Mouse (Mus musculus) B cell, adult 2 months (primary cell): ENCODE data around the gene Kcnip1.

Source experiments
- DNase-seq, 2 experiments: peaks; one replicate each; pipeline ENCODE4 v3.0.0; 2022

The Kcnip1 gene

DNA sequence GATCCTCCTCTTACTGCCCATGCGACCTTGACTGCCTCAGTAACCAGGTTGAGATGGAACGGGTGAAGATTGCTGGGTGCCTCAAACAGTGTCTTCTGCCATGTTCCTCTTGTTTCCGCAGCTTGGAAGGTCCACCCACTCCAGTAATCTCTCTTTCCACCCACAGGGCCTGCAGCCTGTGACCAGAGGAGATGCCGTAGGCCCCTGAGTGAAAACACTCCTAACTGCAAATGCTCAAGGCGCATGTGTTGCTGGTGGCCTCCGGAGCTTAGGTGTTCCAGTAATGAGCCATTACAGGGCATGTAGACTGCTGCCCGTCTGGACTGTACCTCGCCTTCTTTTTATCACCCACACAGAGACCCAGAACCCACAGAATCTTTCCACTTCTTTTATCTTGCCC, 55.3 kb downstream of the Kcnip1 start:
- DNase-seq: no peak

DNA sequence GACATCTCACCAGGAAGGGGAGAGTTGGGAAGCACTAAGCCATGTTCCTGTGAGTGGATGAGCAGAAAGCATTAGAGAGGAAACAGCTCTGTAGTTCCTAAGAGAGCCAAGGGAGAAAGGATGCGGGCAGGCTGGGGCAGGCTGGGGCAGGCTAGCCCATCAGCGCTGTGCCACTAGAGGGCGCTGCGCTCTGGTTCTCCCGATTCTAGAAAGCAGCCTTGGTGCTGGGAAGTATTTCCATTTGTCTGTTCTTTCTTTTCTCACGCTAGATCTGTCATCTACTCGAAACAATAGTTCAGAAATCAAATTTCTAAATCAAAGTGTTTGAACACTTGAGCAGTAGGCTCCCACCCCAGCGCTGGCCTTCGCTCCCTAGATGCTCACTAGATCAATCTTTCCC, 58.7 kb downstream of the Kcnip1 start:
- DNase-seq: peak; percentile 39 to 44

DNA sequence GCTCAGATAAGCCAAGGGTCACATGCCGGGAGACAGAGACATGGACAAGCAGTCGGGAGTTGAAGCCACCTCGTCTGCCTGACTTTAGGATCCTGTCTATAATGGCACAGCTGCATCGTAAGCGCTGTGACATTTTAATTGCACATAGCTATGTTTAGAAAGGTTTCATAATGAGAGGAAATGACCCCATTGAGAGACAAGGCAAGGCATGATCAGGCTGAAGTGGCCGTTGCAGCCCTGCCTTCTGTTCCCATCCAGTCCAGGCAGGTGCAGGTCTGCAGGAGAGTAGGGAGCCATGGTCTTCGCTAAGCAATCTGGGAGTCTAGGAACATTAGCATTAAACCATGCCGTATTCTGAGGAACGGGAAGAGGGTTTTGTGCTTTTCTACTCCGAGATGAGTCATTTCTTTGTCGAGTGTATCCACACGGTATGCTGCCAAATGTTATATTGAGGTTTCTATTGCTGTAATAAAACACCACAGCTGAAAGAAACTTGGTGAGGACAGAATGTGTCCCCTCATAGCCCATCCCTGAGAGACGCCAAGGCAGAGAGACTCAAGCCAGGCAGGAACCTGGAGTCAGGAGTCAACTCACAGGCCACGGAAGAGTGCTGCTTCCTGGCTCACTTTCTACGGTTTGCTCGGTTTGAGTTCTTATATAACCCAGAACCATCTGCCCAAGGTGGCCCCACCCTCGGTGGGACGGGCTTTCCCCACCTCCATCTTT, 60.4 kb downstream of the Kcnip1 start:
- DNase-seq: peak; percentile 24 to 30

DNA sequence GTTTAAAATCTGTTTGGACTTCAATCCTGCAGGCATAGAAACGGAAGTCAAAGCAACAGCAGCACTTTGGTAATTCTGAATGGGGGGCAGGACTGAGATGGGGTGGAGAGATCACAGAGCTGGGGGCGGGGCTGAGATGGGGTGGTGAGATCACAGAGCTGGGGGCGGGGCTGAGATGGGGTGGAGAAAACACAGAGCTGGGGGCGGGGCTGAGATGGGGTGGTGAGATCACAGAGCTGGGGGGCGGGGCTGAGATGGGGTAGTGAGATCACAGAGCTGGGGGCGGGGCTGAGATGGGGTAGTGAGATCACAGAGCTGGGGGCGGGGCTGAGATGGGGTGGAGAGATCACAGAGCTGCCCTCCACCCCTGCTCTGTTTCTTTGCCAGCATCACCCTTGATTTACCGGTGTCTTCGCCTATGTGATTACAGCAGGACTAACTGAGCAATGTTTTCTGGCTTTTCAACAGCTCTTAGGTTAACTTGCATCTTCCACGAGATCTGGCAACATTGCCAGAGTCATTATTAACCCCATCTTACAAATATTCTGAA, 61.0 kb downstream of the Kcnip1 start:
- DNase-seq: peak; percentile 78 to 81

DNA sequence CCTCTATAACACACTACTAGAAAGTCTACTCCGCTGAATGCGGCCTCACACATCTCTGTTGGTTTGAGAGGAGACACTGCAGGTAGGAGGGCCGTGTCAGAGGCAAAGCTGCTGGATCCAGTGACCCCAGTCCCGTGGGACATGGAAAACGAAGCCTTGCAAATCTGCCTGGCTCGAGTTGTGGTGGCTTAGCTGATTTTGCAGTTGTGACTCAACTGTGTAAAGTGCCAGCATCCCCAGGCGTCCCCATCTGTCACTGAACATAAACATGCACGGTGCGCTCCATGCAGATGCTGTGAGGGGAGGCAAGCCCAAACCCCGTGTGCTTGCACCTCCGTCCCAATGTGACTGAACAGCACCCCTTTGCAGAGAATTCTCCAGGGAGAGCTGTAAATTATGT, 63.5 kb downstream of the Kcnip1 start:
- no peak for DNase-seq

DNA sequence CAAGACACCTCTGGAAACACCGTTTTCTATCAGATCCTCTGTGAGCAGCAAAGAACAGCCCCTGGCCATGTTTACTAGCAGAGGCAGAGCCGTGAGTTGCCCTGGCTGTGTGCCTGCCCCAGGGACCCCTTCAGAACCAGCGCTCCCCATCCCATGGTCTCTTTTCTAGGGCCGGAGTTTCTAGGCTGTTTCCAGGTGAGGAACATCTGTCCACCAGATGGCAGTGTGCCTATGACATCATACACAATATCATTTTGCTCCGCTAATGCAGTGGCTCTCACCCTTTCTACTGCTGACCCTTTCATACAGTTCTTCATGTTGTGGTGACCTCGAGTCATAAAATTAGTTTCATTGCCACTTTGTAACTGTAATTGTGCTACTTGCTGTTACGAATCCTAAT, 64.3 kb downstream of the Kcnip1 start:
- DNase-seq: peak; percentile 46 to 48

DNA sequence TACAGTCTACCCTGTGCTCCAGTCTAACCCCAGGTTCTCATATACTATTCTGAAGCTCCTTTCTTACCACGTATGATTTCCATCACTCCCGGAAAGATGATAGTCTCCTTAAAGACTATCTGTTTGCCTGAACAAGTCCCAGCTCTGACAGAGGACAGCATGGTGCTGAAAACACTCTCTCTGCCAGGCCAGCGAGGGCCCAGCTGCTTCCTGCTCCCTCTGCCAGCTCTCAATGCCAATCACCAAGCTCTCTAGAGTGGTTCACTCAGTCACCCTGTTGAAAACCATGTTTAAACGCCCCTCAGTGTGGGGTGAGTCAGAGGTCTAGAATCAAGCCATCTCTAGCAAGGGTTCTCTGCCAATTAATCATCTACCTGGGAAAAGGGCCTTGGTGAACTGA, 65.1 kb downstream of the Kcnip1 start:
- no peak for DNase-seq

DNA sequence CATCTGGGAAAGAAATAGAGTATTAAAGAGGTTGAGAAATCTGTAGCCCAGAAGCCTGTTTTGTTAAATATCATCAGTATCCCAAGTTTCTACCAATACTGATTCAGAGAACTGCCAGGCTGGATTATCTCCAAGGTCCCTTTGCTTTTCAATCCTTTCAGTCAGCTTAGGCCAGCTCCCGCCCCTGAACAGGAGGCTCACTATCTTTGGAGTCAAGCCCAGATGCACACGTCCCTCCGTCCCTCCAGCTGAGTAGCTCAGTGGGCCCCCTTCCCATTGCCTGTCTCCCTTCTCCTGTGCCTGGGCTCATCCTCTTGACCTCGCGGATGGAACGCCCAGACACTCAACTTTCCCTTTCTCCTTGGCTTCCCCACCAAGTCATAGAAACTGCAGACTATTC, 65.6 kb downstream of the Kcnip1 start:
- no peak for DNase-seq

DNA sequence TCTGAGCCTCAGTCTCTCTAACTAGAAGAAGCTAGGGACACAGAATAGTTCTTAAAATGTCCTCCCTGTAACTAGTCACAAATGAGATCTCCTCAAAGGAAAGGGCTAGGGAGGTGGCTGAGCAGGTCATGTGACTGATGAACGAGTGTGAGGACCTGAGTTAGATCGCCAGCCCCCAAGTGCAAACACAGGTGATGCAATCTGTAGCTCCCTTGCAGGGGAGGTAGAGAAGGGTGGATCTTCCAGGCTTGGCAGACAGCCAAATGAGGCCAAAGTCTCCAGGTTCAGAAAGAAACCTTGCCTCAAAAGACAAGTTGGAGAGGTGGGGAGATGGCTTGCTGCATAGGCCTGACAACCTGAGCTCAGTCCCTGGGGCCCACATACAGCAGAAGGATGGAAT, 66.4 kb downstream of the Kcnip1 start:
- DNase-seq: no peak

DNA sequence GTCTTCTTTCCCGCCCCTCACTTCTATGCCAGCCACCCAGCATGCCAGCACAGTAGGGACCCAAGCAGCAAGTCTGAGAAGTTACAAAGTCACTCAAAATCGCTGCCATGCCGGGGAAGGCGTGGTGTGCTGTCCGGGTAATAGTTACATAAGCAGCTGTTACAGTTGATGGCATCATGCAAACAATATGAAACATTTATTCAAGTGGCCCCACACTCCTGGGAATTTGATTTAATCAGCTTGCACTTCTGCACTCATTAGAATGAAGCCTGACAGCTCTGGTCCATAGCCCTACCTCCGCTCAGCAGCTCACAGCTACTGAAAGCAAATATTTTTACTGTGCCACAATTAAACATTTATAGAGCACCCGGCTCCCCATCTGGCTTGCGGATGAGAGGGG, 67.2 kb downstream of the Kcnip1 start:
- DNase-seq: no peak

DNA sequence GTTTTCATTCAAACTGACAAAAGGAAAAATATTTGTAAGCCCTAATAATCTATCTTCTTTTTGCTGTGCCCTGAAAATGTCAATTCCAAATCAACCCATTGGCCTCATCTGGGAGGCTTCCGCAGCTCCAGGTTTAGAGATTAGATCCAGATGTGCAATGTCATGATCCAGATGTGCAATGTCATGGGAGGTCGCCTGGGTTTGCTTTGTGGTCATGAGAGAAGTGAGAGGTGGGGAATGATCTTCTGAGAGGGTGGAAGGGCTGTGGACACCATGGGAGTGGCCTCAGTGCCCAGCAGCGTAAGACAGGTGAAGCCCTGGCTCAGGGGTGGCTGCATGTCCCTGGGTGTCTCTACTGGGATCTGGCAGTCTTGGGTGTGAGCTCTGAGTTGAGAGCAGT, 69.9 kb downstream of the Kcnip1 start:
- DNase-seq: no peak

DNA sequence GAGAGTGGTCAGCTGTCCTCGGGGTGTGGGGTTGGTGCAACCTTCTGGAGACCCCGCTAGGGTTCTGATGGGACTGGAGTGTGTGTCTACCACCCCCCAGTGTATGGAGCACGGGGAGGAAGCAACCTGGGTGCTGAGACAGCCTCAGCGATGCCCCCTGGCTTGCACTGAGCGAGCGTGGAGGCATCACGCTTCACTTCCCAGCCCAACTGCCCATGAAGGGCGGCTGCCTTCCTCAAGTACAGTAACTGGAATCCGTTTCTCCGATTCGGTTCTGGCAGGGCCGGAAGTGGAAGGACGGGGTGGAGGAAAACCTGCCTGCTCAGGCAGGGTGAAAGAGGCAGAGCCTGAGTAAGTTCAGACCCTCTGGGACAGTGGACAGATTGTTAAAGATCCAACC, 71.5 kb downstream of the Kcnip1 start:
- DNase-seq: no peak

DNA sequence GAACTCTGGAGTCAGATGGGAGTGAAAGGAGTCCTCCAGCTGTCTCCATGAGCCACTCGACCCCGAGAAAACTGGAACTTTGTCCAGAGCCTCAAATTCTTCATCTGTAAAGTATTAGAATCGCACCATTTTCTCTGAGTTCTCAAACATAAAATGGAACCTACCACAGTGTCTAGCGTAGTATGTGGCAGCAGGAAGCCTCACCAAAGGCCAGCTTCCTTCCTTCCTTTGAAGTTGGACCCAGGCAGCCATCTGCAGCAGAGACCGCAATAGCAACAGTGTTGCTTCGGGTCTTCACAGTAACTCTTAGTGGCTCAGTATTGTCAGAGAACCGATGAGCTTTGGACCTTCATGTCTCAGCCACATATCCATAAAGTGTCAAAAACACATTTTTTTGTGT, 73.1 kb downstream of the Kcnip1 start:
- no peak for DNase-seq

DNA sequence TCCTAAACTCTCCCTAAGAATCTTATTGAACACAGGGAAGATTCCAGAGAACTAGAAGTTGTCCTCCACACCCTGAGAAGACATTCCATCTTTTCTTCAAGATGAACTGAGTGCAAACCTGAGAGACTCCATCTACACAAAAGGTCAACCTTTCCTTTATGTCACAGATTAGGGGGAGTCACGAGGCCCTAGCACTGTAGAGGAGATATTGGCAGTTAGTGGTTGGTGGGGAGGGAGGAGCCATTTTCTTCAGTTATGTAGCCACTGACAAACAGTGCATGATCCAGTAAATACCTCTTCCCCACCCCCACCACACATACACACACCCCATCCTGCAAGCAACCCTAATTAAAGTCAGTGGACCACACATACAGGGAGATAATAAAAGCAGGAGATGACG, 74.5 kb downstream of the Kcnip1 start:
- no peak for DNase-seq

DNA sequence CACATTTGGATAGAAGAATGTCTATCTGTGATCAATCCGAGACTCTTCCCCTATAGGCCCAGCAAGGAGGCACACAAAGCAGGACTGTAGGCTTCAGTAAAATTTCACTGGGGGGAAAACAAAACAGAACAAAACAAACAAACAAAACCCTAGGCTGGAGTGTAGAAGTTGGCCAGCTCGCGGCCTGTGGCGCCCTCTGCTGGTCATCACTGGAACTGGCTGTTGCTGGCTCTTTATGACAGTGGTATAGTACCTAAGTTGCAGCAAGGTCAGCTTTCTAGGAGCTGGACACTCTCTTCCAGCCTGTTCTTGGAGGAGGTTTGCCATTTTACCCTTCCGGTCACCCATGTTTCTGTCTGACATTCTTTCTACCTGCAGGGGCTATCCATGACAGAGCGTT, 75.4 kb downstream of the Kcnip1 start:
- peak; percentile 69 to 70 for DNase-seq

DNA sequence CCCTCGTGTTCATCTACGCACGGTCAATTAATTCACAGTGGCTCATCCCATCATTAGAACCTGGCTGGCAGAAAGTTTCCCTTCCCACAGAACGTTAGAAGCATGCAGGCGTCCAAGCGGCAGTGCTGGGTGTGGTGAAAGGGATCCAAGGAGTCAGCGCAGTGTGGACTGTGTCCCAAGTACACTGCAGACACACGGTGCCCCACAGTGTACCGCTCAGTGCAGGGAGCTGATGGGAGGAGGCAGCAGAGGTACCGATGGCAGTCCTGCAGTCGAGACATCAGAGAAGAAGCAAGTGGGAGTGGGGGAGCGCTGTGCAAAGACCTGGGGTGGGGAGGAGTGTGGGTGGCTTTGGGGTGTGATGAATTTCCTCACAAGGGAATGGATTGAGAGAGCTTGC, 78.7 kb downstream of the Kcnip1 start:
- no peak for DNase-seq

DNA sequence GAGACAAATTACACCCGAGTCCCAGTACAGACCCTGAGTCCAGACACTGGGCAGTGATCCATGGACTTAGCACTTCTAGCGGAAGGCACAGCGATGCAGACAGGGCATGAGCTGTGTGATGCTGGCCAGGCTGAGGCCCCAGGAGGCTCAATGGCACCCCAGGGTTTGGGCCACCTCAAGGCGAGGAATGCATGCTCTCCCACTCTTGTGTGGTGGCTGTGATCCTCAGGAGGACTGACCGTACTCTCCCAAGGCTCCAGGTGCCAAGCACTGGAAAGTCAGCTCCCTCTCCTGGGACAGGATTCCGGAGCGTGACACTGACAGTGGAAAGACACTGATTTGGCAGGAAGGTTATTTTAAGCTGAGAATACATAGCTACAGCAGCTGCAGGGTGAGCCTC, 79.9 kb downstream of the Kcnip1 start:
- DNase-seq: no peak

DNA sequence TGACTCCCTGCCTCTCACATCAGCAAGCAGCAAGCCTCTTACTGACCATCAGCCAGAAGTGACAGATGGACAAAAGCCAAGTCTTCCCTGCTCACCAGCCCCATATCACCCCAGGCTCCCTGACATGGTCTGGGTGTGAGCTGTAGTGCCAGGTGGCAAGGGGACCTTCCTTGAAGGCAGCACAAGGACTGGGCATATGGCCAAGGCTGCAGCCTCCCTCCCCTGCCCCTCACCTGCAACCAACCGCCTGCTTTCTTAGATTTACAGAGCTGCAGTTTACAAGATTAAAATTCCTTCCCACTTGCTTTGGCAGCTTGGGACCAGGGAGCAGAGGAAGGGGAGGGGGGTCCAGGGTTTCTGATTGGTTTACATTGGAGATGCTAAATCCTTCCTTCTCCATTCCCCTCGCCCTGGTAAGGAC, 80.8 kb downstream of the Kcnip1 start:
- DNase-seq: no peak

DNA sequence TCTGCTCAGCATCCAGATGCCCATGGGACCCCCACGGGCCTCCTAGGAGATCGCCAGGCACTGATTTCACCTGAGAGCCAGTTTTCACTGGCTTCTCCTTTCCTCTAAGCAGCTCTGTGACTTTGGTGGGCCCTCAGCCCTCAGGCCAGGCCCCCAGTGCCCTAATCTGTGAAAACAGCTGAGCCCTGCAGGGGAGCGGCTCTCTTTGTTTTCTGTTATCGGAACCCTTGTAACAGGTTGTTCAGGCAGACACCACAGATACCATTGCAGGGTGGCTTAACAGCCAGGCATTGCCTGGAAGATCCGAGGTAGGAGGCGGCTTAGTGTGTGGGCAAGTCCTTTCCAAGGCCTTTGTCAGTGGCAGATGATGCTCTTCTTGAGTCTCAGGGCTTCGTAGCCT, 82.0 kb downstream of the Kcnip1 start:
- DNase-seq: no peak

DNA sequence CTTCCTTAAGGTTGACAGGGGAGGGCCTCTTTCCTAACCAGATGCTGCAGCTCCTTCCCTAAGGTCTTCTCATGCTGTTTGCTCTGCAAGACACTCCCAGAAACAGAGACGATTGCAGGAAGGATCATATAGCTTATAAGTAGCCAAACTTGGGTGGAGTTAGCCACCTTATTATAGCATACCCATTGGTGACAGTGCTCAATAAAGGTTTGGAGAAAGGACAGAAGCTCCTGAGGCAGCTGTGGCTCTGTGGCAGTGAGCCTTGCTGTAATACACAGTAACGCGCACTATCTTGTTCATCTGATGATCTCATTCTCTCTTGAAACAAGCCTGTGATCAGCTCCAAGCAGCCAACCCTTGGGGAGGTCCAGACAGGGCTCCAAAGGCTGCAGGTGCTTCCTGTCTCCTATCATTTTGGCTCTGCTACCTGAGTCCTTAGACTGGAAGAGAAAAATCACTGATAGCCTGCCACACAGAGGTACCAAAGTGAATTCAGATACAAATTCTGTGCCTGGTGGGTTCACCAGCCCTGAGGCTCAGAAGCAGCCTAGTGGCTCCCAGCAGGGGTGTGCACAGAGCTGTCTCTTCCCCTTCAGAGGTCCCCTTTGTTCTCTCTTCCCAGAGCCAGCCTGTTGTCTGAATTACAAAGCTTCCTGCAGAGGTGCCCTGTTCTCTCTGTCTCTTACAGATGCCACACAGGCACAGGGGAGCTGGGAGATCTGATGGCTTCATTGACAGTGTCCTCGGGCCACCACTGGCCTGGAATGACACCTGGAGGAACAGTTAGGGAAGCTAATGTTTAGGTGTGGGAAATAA, 84.4 kb downstream of the Kcnip1 start:
- DNase-seq: no peak

DNA sequence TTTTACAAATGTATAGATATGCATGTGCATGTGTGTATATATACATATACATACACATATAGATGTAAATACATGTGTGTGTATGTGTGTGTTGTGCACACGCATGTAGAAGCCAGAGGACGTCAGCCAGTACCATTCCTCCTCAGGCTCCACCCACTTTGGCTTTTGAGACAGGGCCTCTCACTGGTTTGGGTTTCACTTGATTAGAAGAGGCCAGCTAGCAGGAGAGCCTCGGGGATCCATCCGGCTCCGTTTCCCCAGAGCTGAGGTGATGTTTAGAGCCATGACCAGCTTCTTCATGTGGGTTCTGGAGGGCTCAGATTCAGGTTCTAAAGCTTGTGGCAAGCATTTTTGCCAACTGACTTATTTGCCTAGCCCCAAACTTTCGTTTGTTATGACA, 89.5 kb downstream of the Kcnip1 start:
- DNase-seq: no peak

DNA sequence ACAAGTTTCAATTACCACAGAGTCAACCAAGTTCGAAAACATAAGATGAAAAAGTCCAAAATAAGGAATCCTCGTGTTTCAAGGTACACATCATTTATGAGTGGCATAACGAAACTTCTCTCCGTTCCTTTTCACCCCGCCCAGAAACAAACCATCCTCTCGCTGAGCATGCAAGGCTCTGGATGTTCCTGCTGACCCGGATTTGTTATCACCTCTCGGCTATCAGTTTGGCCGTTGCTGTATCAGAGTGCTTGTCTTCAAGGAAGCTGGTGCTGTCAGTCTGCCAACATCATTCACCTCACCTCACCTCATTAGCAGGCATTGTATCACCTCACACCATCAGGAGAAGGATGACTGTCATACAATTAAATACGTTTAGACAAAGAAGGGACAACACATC, 90.6 kb downstream of the Kcnip1 start:
- DNase-seq: no peak

DNA sequence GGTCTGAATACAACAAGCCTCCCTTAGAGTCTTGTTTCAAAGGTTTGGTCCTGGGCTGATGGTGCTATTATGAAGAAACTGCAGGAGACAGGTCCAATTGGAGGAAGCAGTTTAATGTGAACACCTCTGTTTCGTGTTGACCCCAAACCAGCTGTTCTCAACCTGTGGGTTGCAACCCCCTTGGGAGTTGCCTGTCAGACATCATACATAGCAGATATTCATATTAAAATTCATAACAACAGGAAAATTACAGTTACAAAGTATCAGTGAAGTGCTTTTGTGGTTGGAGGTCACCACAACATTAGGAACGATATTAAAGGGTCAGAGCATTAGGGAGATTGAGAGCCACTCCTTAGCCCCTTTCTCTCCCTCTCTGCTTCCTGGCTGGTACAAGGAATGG, 91.2 kb downstream of the Kcnip1 start:
- DNase-seq: no peak

DNA sequence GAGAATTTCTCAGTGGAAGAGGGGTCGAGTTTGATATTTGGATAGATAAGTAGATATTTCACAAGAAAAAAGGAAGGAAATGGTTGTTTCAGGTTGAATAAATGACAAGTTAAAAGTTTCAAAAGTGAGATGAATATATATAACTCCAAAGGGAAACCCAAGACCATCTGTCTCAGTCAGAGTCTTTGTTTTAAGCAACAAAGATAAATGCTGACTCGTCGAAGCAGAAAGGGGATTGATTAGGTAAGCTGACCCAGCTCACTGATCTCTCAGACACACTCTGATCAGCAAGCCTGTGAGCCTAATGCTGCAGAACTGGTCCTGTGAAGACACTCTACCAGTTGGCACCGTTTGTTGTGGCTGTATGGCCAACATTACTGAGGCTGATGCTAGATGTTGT, 101.9 kb downstream of the Kcnip1 start:
- no peak for DNase-seq
